Mouse (Mus musculus): ENCODE measurements around the gene Srsf5.
"Not testable (repeated sequence)": the region's sequence is repeated elsewhere in the genome, so short reads cannot be mapped to it uniquely, and the experiment has no call there.

Srsf5 gene

GRCm38 (mm10) chr12:80949603-80950002, 4.3 kb downstream of the Srsf5 start:
- DNase-seq = not testable (repeated sequence)

DNA sequence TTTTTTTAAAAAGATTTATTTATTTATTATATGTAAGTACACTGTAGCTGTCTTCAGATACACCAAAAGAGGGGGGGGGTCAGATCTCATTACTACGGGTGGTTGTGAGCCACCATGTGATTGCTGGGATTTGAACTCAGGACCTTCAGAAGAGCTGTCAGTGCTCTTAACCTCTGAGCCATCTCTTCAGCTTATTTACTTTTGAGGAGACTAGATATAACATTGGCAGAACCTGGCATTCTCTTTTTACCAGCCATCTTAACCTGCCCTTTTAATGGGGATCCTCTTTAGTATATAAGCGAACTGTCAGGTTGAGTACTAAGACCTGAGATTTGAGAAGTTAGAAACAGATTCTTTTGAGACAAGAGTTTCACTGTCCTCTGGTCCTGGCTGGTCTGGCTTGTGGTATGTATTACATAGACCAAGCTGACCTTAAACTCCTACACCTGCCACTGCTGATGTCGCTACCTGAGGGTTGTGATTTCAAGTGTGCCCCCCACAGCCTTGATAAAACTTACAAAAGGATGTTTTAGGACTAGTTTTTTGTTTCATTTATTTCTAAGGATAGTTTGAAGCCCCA, 6.4 kb downstream of the Srsf5 start:
- no peak for DNase-seq

GRCm38 (mm10) chr12:80952526-80952925, 7.2 kb downstream of the Srsf5 start:
- DNase-seq = no peak

GRCm38 (mm10) chr12:80956039-80956438, 10.7 kb downstream of the Srsf5 start:
- DNase-seq = no peak

DNA sequence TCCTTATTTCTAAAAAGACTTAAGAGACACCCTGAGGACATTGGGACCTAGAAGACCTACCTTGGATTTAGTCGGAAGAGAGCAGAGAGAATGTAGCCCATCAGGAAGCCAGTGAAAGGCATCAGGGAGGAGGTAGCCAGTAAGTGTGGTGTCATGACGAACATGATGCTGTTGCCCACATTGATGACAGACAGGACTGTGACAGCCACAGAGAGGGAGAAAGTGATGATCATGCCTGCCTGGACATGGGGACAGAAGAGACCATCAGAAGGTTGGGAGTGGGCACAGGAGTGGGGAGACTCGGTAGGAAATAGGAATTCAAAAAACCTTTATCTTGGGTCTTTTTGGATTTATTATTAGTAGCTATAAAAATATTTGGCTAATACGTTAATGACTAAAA, 12.7 kb downstream of the Srsf5 start:
- no peak for DNase-seq

- DNase-seq = no peak
Measured at GRCm38 (mm10) chr12:80962566-80962965, 17.3 kb downstream of the Srsf5 start.

GRCm38 (mm10) chr12:80966059-80966838, 20.9 kb downstream of the Srsf5 start:
- DNase-seq = no peak

DNA sequence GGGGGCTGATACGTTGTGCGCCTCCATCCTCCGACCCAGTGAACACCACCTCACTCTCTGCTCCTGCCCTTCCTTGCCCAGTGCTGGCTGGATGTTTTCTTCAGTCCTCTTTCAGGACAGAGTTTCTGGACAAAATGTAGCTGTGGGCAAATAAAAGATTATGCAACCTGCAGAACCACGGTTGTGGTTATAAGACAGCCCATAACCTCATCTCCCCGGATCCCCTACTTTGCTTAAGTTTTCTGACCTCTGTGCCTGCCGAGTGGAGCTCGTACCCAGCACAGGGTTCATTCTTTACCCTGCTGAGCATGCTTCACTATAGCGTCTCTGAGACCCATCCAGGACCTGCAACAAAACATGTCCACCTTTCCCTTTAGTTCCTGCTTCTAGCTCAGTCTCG, 22.6 kb downstream of the Srsf5 start:
- no peak for DNase-seq

- no peak for DNase-seq
Measured at GRCm38 (mm10) chr12:80968605-80969004, 23.3 kb downstream of the Srsf5 start, which contains the start of gene Slc10a1. Gene Slc10a1 (minus strand): TSS chr12:80968705.

DNA sequence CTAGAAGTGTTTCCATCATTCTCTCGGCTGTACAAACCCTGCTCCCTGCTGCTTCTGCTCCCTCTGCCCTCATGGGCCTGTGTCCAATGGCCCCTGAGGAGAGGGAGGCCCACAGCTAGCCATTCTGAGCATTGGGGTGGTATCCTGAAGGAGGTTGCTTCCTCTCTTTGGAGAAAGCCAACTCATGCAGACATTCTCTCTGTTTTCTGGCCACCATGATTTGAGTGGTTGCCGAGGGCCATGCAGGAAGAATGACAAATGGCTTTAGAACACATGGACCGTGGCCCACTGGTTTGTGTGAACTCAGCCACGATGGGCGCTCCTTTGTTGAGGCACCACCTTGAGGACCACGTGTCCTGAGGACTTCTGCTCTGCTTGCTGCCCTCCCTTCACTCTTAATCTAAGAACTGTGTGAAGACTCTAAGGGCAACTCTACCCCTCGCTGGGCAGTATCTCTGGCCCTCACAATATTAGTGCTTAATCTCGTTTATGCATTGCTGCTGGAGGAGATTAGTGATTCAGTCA, 24.9 kb downstream of the Srsf5 start:
- no peak for DNase-seq

DNA sequence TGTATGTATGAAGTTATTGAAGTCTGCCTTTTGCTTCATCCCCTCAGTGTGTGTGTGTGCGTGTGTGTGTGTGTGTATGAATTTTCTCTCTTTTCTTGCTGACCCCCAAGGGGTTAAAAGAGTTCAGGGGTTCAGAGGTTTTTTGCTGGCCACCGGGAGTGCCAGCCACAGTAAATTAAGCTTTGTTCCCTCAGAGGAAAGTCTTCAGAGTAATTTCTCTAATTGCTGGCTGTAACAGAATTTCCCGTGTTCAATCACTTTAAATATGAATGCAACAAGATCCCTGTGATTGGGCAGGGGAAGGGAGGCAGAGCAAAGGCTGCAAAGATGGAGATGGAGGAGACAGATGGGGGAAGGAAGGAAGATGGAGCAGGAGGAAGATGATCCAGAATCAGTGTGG, 26.5 kb downstream of the Srsf5 start:
- DNase-seq = peak; percentile 54

- DNase-seq = no peak
Measured at GRCm38 (mm10) chr12:80975939-80976671, 30.8 kb downstream of the Srsf5 start.

DNA sequence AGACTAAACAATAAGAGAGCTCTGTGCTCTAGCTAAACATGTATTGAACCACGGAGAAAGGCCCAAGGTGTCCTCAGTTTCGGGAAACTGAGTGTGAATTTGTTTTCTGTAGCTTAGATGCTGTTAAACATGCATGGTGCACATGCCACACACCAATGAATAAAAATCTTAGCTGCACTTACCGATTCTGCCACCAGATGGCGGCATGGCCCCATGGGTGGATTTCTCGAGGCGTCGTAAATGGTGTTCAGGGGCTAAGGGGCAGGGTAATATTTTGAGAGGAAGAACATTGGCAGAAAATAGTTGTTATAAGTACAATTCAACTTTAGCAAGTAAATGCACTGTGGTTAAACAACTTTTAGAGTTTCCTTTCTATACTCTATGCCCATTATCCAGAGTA, 37.0 kb downstream of the Srsf5 start:
- peak; percentile 79 for DNase-seq

GRCm38 (mm10) chr12:80983695-80984094, 38.4 kb downstream of the Srsf5 start:
- DNase-seq = peak; percentile 48

DNA sequence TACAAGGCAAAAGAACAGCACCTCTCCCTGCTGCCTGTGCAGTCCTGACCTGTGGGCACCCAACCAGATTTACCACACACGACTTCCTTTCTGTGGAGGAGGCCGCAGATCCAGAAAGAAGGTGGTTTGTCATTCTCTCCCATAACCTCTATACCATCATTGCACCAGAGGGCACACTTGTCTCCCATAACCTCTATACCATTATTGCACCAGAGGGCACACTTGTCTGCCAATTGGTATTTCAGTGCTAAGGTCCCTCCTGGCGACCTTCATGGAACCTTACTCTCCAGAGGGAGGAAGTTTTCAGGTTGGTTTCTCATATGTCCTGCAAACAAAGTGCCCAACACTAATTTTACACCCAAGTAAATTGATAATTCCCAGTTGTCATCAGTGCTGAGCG, 41.3 kb downstream of the Srsf5 start:
- no peak for DNase-seq

- DNase-seq = peak; percentile 65
Measured at GRCm38 (mm10) chr12:80988286-80988685, 43.0 kb downstream of the Srsf5 start.

DNA sequence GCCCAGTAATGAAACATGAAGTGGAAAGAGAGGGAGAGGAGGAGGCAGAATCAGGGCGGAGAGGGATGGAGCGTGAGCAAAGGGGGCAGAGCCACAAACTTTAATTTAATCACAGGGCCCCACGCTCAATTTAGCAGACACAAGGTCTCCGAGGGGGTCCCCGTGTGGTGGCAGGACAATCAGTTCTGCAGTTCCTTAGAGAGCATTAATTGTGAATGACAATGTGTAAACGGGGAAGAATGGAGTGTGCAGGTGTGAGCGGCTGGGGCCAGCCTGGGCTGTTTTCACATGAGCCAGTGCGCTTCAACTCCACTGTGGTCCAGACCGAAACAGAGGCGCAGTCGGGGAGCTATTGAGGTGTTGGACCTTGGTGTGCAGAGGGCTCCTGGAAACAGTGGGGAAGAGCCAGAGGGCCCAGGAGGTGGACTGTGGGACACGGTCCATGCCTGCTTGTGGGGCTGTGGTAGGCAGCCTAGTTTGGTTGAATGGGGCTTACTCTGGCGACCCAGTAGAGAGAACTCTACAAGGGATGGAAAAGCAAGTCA, 45.7 kb downstream of the Srsf5 start:
- peak; percentile 82 for DNase-seq

- DNase-seq = no peak
Measured at GRCm38 (mm10) chr12:80991806-80992205, 46.5 kb downstream of the Srsf5 start.

DNA sequence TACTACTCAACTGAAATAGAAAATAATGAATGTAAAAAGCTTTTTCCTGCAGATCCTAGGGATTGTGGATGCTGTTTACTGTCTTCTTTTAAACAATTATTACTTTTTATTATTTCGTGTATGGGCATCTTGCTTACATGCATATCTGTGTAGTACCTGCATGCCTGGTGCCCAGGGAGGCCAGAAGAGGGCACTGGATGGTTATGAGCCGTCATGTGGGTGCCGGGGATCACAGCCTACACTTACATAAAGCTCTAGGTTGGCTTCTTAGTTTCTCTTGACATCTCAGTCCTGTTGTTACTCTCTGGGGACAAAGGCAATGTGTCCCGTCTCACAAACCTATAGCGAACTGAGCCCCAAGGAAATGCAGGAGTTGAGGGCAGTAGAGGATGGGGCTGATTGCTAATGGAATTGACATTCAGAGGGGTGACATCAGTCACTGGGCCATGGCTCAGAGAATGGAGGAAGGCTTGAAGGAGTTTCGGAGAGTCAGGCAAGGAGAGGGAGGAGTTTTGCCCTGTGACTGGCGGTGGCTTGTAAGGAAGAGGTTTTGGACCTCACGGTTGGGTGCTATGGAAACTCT, 47.3 kb downstream of the Srsf5 start:
- no peak for DNase-seq

DNA sequence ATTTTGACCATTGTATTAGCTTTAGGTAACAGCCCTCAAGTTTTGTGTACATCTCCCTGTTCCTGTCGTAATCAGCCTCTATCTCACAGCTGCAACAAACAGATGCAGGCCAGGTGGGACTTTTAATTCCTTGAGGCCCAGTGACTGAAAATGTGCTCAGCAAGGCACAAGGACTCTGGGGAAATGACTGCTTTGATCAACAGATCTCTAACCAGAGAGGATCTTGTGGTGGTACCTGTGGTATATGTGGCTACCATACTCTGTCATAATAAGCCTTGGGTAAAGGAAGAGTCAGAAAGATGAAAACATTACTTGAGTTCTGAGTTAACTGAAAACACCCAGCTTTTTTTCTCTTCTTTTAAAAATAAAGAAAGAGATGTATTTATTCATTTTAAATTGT, 48.5 kb downstream of the Srsf5 start:
- no peak for DNase-seq

DNA sequence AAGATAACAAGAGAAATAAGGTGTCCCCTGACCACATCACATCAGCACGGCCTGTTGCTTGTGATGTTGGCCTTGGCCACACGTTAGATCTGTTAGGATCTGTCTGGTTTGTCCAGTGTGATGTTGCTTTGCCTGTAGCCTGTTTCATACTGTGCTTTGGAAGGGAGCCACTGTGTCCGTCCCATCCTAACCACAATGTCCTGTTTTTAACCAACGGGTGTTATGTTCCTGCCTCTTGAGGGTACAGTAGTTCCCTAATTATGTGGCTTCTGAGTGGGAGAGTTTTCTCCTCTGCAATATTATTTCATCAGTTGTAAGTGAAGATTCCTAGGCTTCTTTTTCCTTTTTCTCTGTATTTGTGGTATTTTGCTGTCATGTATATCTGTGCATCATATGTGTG, 50.0 kb downstream of the Srsf5 start:
- no peak for DNase-seq

- DNase-seq = no peak
Measured at GRCm38 (mm10) chr12:80997652-80998051, 52.3 kb downstream of the Srsf5 start.
